Mouse (Mus musculus) adrenal gland, postnatal 25 days (tissue): ENCODE measurements at regions not wholly inside any gene's neighbourhood (a gene's known extent, or its start where the extent isn't known, plus 50 kb on each side); places are given as distances from the start of the nearest gene placed in this dataset.

ENCODE experiments used
- DNase-seq: peaks from one replicate; pipeline ENCODE4 v3.0.0; 2021; ENCODE audit warnings: mixed read lengths

GRCm38 (mm10) chr11:52541210-52541609, 145.0 kb downstream of the 9530068E07Rik start:
- no peak for DNase-seq

DNA sequence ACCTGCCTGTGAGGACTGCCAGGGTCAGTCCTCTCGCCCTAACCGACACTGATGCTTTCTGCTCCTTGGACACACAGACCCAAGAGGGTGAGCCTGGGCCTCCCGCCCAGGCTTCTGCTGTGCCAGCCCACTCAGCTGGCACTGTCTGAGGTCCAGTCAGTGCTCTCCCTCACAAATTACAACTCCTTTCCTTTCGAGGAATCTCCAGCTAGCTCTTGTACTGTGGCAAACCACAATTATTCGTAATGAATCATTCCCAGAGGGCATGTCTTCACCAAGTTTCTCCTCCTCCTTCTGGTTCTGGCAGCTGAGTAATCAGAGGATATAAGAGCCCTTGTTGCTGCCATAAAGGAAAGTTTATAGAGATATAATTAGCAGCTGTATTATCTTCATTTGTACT, 155.2 kb downstream of the 9530068E07Rik start:
- no peak for DNase-seq

DNA sequence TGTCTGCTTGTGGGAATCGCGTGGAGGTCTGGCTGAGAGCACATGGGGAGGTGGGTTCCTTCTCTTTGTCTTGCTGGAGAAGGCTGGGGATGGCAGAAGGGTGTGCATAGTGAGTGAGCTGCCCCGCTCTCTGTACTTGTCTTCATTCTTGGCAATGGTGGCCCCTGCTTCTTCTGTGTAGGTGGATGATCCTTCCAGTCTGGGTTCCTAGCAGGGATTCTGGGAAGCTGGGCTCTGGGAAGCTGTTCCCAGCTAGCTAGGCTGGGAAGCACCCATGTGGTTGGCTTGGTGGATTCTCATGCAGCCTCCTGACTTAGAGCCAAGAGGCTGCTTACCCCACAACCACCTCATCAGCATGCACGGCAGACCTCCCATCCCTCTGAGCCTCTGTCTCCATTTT, 156.6 kb downstream of the 9530068E07Rik start:
- no peak for DNase-seq

DNA sequence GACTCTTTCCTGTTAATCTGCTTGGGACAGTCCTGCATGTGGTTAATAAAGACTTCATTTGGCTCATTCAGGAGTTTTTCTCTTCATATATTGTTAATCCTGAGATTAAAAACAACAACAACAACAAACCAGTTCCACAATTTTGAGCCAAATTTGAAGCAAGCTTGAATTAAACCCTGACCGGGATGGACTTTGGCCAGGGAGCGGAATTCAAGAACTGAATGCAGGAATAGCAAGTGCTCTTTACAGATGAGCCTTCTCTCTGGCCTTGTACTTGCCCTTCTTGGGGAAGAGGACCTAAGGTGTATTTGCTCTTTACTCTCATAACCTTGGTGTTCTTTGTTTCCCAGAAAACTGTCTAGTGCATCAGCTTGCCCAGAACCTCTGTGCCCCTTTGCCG, 161.6 kb downstream of the 9530068E07Rik start:
- DNase-seq, result no peak

- DNase-seq, result no peak
Observed at GRCm38 (mm10) chr11:52558782-52559181, 162.6 kb downstream of the 9530068E07Rik start.

DNA sequence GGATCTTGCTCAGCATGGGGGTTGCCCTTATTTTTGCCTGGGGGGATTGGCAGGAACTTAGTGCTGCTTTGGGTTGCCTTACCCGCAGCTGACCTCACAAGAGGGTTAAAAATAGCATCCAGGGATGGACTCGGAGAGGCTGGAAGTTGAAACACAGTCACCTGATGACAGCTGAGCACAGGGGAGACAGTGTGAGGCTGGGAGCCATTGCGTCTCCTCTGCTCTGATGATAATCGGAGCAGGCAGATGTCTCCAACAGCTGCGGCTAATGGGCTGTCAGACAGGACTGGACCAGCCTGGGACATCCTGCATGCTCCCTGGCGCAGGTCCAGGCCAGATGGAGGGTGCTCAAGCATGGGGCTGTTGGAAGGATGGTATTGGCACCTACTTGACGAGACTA, 165.1 kb downstream of the 9530068E07Rik start:
- no peak for DNase-seq

GRCm38 (mm10) chr11:52565457-52565856, 169.2 kb downstream of the 9530068E07Rik start:
- DNase-seq, result no peak

GRCm38 (mm10) chr11:52566026-52566425, 169.8 kb downstream of the 9530068E07Rik start:
- DNase-seq, result no peak

GRCm38 (mm10) chr11:52567945-52568687, 171.9 kb downstream of the 9530068E07Rik start:
- no peak for DNase-seq

GRCm38 (mm10) chr11:52568794-52569193, 172.6 kb downstream of the 9530068E07Rik start:
- DNase-seq, result no peak

GRCm38 (mm10) chr11:52569759-52570158, 173.5 kb downstream of the 9530068E07Rik start:
- no peak for DNase-seq

- DNase-seq, result no peak
Observed at GRCm38 (mm10) chr11:52578471-52578870, 182.2 kb downstream of the 9530068E07Rik start.

- DNase-seq, result no peak
Observed at GRCm38 (mm10) chr11:52579764-52580377, 183.6 kb downstream of the 9530068E07Rik start.

GRCm38 (mm10) chr11:52591596-52592180, 172.7 kb upstream of the Fstl4 start:
- peak; percentile 5 for DNase-seq

- no peak for DNase-seq
Observed at GRCm38 (mm10) chr11:52594092-52594491, 170.3 kb upstream of the Fstl4 start.

- DNase-seq, result peak; percentile 35
Observed at GRCm38 (mm10) chr11:52601196-52601595, 163.2 kb upstream of the Fstl4 start.

DNA sequence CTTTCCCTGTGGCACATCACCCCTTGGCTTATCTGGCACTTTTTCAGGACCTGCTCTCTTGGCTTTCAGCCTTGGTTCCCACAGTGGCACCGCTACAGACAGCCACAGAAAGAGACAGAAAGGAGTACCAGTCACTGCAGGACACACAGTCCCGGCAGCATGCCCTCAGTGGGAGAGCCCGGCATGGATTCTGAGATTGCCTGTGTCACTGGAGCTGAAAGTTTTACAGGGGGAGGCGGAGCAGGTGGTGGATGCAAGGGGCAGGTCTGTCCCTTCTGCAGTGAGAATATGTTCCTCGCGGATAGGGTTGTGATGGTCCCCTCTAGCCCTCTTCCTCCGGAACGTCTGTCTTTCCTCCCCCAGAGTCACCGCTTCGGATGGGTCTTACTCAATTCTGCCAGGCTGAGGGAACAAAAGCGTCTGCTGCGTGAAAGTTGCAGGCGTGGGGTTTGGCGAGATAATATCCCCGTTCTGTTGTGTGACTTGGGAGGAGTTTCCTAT, 162.3 kb upstream of the Fstl4 start:
- DNase-seq, result peak; percentile 33

DNA sequence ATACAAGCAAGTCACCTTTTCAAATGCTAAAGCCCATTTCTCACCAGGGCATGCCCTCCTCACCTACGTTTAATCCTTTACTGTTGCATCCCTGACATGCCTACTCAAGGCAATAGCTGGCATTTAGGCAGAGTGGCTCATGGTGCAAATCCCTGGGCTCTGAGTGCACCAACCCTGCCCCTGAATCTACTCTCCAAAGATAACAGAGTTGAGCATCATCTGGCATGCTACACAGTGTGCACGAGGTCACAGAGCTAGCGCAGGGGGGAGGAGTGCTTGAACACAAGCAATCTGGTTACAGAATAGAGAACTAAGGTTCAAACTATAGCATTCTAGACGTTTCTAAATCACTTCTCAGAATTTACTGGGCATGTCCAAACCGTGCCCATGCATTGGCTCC, 161.6 kb upstream of the Fstl4 start:
- DNase-seq, result peak; percentile 40

GRCm38 (mm10) chr11:52610681-52611165, 153.7 kb upstream of the Fstl4 start:
- no peak for DNase-seq

DNA sequence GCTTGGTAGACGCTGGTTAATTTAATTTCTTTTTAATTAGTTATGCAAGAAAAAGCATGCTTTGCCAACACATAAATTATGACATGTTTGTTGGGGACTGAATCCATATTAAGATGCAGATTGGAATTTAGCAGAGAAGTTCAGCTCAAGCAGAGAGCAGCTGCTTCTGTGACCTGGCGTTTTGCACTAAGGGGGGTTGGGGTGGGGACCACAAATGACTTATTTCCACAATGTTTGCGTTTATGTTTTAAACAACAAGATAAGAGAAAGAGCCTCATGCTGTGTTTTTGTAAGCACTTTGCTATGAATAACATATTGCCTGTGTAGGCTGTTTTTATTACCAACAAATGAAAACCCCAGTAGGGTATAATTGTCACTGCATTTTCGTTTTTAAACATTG, 148.8 kb upstream of the Fstl4 start:
- DNase-seq, result no peak

GRCm38 (mm10) chr11:52618646-52619045, 145.8 kb upstream of the Fstl4 start:
- DNase-seq, result no peak

- DNase-seq, result no peak
Observed at GRCm38 (mm10) chr11:52622861-52623260, 141.6 kb upstream of the Fstl4 start.

DNA sequence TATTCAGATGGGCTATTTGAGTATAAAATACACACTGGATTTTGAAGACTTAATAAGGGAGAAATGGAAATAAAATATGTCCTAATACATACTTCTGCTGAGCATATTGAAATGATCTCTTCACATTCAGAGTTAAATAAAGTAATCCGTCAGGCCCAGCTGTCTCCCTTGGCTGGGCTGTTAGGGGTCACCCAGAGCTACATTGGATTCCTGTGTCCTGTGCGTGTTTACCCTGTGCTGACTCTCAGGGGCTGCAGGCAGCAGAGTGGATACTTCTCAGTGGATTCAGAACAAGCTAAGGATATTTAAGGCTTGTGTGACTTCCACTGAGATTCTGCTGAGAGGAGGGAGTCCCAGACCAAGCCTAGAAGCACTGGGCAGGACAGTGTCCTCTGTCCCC, 135.6 kb upstream of the Fstl4 start:
- no peak for DNase-seq
